Mouse (Mus musculus): ENCODE data around the gene Abca4. TPM values are rescaled to one million over a fixed set of nuclear protein-coding genes. Genes with fewer than 3 reads are reported as not detected.

The Abca4 gene
- polyA plus RNA-seq, 1 experiment from 2014 or later, result 3.7 TPM

- no peaks in the 10 kb centered on the region for H3K9me3 ChIP-seq (ENCODE audit: control insufficient read depth, low read length)
- H3K36me3 ChIP-seq (ENCODE audit: control insufficient read depth, insufficient read depth, low read length), result no peaks in the 10 kb centered on the region
- no peak overlapping the region for H3K4me3 ChIP-seq (ENCODE audit: low read length)
- no peak overlapping the region for H3K27ac ChIP-seq (ENCODE audit: low read depth, low read length)
- WGBS, result 6% methylated on average over 10 of the region's 10 CpGs
- peaks cover 36% of the 10 kb centered on the region for H3K4me1 ChIP-seq (ENCODE audit: control insufficient read depth, insufficient read depth, low read depth, low read length)
- peak; percentile 70 for ATAC-seq
- peak overlapping the region; percentile 20; the same call in 1 of the 2 replicates for H3K9ac ChIP-seq (ENCODE audit: low read depth, low read length)
- H3K4me2 ChIP-seq (ENCODE audit: low read length), result peak overlapping the region; percentile 29; the same call in 1 of the 2 replicates
- peaks cover 5% of the 10 kb centered on the region for H3K27me3 ChIP-seq (replicated peaks; ENCODE audit: control insufficient read depth, insufficient read depth, low read length)
Measured at GRCm38 (mm10) chr3:122046187-122046620, 2.0 kb downstream of the Abca4 start.

- peak; percentile 1; the same call in 1 of the 2 replicates for ATAC-seq
- Histone ChIP-seq H3K27me3 (replicated peaks; ENCODE audit: control insufficient read depth, insufficient read depth, low read length) (peaks cover 5% of the 10 kb centered on the region), H3K4me1 (ENCODE audit: control insufficient read depth, insufficient read depth, low read depth, low read length) (peaks cover 36% of the 10 kb centered on the region), H3K9me3 (ENCODE audit: control insufficient read depth, low read length) (no peaks in the 10 kb centered on the region), H3K4me3 (ENCODE audit: low read length) (no peak overlapping the region), H3K9ac (ENCODE audit: low read depth, low read length) (no peak overlapping the region), H3K27ac (ENCODE audit: low read depth, low read length) (0 out of 2 replicates have a peak overlapping the region, but pooled peaks have one; percentile 13), H3K36me3 (ENCODE audit: control insufficient read depth, insufficient read depth, low read length) (no peaks in the 10 kb centered on the region), H3K4me2 (ENCODE audit: low read length) (no peak overlapping the region)
- 31% methylated on average over 7 of the region's 7 CpGs for WGBS
Measured at GRCm38 (mm10) chr3:122047402-122047801, 3.2 kb downstream of the Abca4 start.

- Histone ChIP-seq H3K27me3 (replicated peaks; ENCODE audit: control insufficient read depth, insufficient read depth, low read length) (peaks cover 5% of the 10 kb centered on the region), H3K4me2 (ENCODE audit: low read length) (0 out of 2 replicates have a peak overlapping the region, but pooled peaks have one; percentile 14), H3K4me3 (ENCODE audit: low read length) (no peak overlapping the region), H3K4me1 (ENCODE audit: control insufficient read depth, insufficient read depth, low read depth, low read length) (peaks cover 36% of the 10 kb centered on the region), H3K36me3 (ENCODE audit: control insufficient read depth, insufficient read depth, low read length) (no peaks in the 10 kb centered on the region), H3K27ac (ENCODE audit: low read depth, low read length) (peak overlapping the region; percentile 13; the same call in 1 of the 2 replicates), H3K9me3 (ENCODE audit: control insufficient read depth, low read length) (no peaks in the 10 kb centered on the region), H3K9ac (ENCODE audit: low read depth, low read length) (peak overlapping the region; percentile 10; the same call in 1 of the 2 replicates)
- ATAC-seq, result peak; percentile 65
- 13% methylated on average over 17 of the region's 17 CpGs for whole genome bisulfite sequencing
Measured at GRCm38 (mm10) chr3:122047921-122048861, 3.9 kb downstream of the Abca4 start.

GRCm38 (mm10) chr3:122049158-122049557 lies 4.9 kb downstream of the Abca4 start:
- H3K4me3 ChIP-seq (ENCODE audit: low read length), result no peak overlapping the region
- no peaks in the 10 kb centered on the region for H3K9me3 ChIP-seq (ENCODE audit: control insufficient read depth, low read length)
- 58% methylated on average over 6 of the region's 6 CpGs for WGBS
- H3K27me3 ChIP-seq (replicated peaks; ENCODE audit: control insufficient read depth, insufficient read depth, low read length), result peaks cover 5% of the 10 kb centered on the region
- H3K27ac ChIP-seq (ENCODE audit: low read depth, low read length), result no peak overlapping the region
- no peak overlapping the region for H3K4me2 ChIP-seq (ENCODE audit: low read length)
- no peak overlapping the region for H3K9ac ChIP-seq (ENCODE audit: low read depth, low read length)
- peaks cover 28% of the 10 kb centered on the region for H3K4me1 ChIP-seq (ENCODE audit: control insufficient read depth, insufficient read depth, low read depth, low read length)
- H3K36me3 ChIP-seq (ENCODE audit: control insufficient read depth, insufficient read depth, low read length), result no peaks in the 10 kb centered on the region
- ATAC-seq, result no peak

- no peaks in the 10 kb centered on the region for H3K4me1 ChIP-seq (ENCODE audit: control insufficient read depth, insufficient read depth, low read depth, low read length)
- no peaks in the 10 kb centered on the region for H3K9me3 ChIP-seq (ENCODE audit: control insufficient read depth, low read length)
- no peak overlapping the region for H3K9ac ChIP-seq (ENCODE audit: low read depth, low read length)
- no peak overlapping the region for H3K4me3 ChIP-seq (ENCODE audit: low read length)
- H3K27me3 ChIP-seq (replicated peaks; ENCODE audit: control insufficient read depth, insufficient read depth, low read length), result no peaks in the 10 kb centered on the region
- no peak overlapping the region for H3K4me2 ChIP-seq (ENCODE audit: low read length)
- no peaks in the 10 kb centered on the region for H3K36me3 ChIP-seq (ENCODE audit: control insufficient read depth, insufficient read depth, low read length)
- ATAC-seq, result no peak
- WGBS, result 65% methylated on average over 9 of the region's 9 CpGs
- no peak overlapping the region for H3K27ac ChIP-seq (ENCODE audit: low read depth, low read length)
Measured at GRCm38 (mm10) chr3:122058439-122059198, 14.4 kb downstream of the Abca4 start.

- no peak for ATAC-seq
- no peaks in the 10 kb centered on the region for H3K27me3 ChIP-seq (replicated peaks; ENCODE audit: control insufficient read depth, insufficient read depth, low read length)
- no peak overlapping the region for H3K27ac ChIP-seq (ENCODE audit: low read depth, low read length)
- no peak overlapping the region for H3K4me3 ChIP-seq (ENCODE audit: low read length)
- H3K4me1 ChIP-seq (ENCODE audit: control insufficient read depth, insufficient read depth, low read depth, low read length), result no peaks in the 10 kb centered on the region
- 93% methylated on average over 10 of the region's 10 CpGs for WGBS
- H3K9ac ChIP-seq (ENCODE audit: low read depth, low read length), result no peak overlapping the region
- no peaks in the 10 kb centered on the region for H3K9me3 ChIP-seq (ENCODE audit: control insufficient read depth, low read length)
- no peaks in the 10 kb centered on the region for H3K36me3 ChIP-seq (ENCODE audit: control insufficient read depth, insufficient read depth, low read length)
- no peak overlapping the region for H3K4me2 ChIP-seq (ENCODE audit: low read length)
Measured at GRCm38 (mm10) chr3:122062586-122062985, 18.3 kb downstream of the Abca4 start.

- ATAC-seq, result no peak
- H3K36me3 ChIP-seq (ENCODE audit: control insufficient read depth, insufficient read depth, low read length), result no peaks in the 10 kb centered on the region
- 73% methylated on average over 13 of the region's 13 CpGs for WGBS
Measured at GRCm38 (mm10) chr3:122064556-122065410, 20.5 kb downstream of the Abca4 start.

GRCm38 (mm10) chr3:122071769-122072168 lies 27.5 kb downstream of the Abca4 start:
- Histone ChIP-seq H3K27ac (ENCODE audit: low read depth, low read length) (no peak overlapping the region), H3K36me3 (ENCODE audit: control insufficient read depth, insufficient read depth, low read length) (no peaks in the 10 kb centered on the region), H3K9me3 (ENCODE audit: control insufficient read depth, low read length) (no peaks in the 10 kb centered on the region), H3K27me3 (replicated peaks; ENCODE audit: control insufficient read depth, insufficient read depth, low read length) (no peaks in the 10 kb centered on the region), H3K4me3 (ENCODE audit: low read length) (no peak overlapping the region), H3K9ac (ENCODE audit: low read depth, low read length) (no peak overlapping the region), H3K4me2 (ENCODE audit: low read length) (no peak overlapping the region), H3K4me1 (ENCODE audit: control insufficient read depth, insufficient read depth, low read depth, low read length) (peaks cover 4% of the 10 kb centered on the region; the same call in 1 of the 2 replicates)
- no peak for ATAC-seq
- WGBS, result 78% methylated on average over 10 of the region's 10 CpGs

More at GRCm38 (mm10) chr3:122064556-122065410, 20.5 kb downstream of the Abca4 start:
- no peaks in the 10 kb centered on the region for H3K27me3 ChIP-seq (replicated peaks; ENCODE audit: control insufficient read depth, insufficient read depth, low read length)
- H3K9ac ChIP-seq (ENCODE audit: low read depth, low read length), result no peak overlapping the region
- H3K4me3 ChIP-seq (ENCODE audit: low read length), result no peak overlapping the region
- no peak overlapping the region for H3K4me2 ChIP-seq (ENCODE audit: low read length)
- no peaks in the 10 kb centered on the region for H3K4me1 ChIP-seq (ENCODE audit: control insufficient read depth, insufficient read depth, low read depth, low read length)
- no peaks in the 10 kb centered on the region for H3K9me3 ChIP-seq (ENCODE audit: control insufficient read depth, low read length)
- H3K27ac ChIP-seq (ENCODE audit: low read depth, low read length), result no peak overlapping the region
